Mouse (Mus musculus): ENCODE data around the gene Prkacb. TPM values are rescaled to one million over a fixed set of nuclear protein-coding genes. Genes with fewer than 3 reads are reported as not detected.
A peak's percentile ranks its signal among the peaks of the same experiment; 100 is the strongest.

The Prkacb gene
- polyA plus RNA-seq (2016; fragmentation: Nextera tagmentation; extraction: Ambion mirVana) = 54.7 and 57.3 TPM in 2 replicates

DNA sequence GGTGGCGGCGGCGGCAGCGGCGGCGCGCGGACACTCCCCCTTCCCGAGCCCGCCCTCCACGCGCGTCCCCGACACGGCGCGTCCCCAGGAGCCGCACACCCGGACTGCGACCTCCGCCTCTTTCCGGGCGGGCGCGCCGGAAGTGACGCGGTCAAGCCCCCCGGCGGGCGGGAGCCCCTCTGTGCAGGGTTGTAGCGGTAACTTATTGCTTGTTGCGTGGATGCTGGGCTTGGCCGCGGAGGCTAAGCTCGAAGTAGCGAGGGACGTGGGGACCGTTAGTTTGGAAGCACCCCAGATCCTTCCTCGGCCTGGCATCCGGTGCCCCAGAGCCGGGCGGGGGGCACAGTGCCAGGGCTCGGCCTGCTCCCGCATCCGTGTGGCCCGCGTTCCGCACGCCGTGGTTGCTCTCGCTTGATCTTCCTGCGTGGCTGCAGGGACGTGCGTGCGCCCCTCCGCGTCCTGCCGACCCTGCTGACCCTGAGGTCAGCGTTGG, at the start of gene Prkacb:
Prkacb (minus strand) TSS at position 90 of the 493 bp plus-strand sequence.
- Histone ChIP-seq H3K27me3 (ENCODE audit: poor library complexity, severe bottlenecking) (no peaks in the 10 kb centered on the region), H3K4me1 (peaks cover 20% of the 10 kb centered on the region), H3K4me3 (peak within 1 kb of the TSS; percentile 74), H3K27ac (peak within 1 kb of the TSS; percentile 96), H3K36me3 (replicated peaks) (peaks cover 4% of the 10 kb centered on the region), H3K9me3 (no peaks in the 10 kb centered on the region)
- DNase-seq (ENCODE audit: extremely low spot score, low spot score) = peak; percentile 84
- under 1% methylated on average over 59 of the region's 60 CpGs for WGBS

DNA sequence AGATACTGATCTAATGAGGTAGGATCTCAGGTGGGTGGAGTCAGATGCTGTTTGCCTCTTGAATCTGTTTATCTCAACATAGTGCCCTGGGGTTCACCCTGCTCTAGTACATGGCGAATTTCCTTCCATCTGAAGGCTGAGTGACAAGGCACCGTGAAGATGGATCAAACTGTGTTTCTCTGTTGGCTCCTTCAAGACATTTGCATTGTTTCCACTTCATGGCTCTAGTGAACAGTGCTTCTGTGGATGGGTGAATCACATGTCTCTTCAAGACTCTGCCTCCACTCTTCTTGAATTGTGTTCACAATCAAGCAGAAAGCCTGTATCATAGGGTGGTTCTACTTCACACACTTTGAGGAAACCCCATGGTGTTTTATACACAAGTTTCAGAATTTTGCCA, 47.5 kb upstream of the Prkacb start:
- H3K9me3 ChIP-seq = no peaks in the 10 kb centered on the region
- H3K27ac ChIP-seq = no peak overlapping the region
- H3K27me3 ChIP-seq (ENCODE audit: poor library complexity, severe bottlenecking) = no peaks in the 10 kb centered on the region
- 81% methylated on average over 2 of the region's 2 CpGs for WGBS
- H3K4me3 ChIP-seq = no peak overlapping the region
- H3K36me3 ChIP-seq (replicated peaks) = no peaks in the 10 kb centered on the region
- no peaks in the 10 kb centered on the region for H3K4me1 ChIP-seq
- no peak for DNase-seq (ENCODE audit: extremely low spot score, low spot score)

DNA sequence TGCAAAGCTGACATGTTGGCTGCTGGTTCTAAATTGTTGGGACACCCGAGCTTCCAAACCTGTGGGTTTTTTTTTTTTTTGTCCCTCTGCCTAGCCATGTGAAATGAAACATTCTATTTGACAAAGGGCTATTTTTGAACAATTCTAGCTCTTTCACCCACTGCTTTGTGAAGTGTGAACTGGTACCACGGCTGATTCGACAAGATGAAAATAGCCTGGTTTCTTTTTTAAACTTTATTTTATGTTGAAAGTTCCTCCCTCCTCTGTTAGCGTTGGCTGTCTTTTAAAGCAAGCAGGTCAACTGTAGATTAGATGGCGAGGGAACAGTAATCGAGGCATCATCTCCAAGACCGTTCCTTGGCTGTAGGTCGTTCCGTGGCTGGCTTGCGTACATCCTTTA, 44.6 kb upstream of the Prkacb start:
- H3K36me3 ChIP-seq (replicated peaks) = no peaks in the 10 kb centered on the region
- no peak overlapping the region for H3K4me3 ChIP-seq
- H3K9me3 ChIP-seq = no peaks in the 10 kb centered on the region
- 86% methylated on average over 10 of the region's 10 CpGs for WGBS
- peaks cover 5% of the 10 kb centered on the region for H3K4me1 ChIP-seq
- H3K27ac ChIP-seq = no peak overlapping the region
- peaks cover 4% of the 10 kb centered on the region; the same call in 1 of the 2 replicates for H3K27me3 ChIP-seq (ENCODE audit: poor library complexity, severe bottlenecking)
- no peak for DNase-seq (ENCODE audit: extremely low spot score, low spot score)

GRCm38 (mm10) chr3:146854473-146855087, 41.8 kb upstream of the Prkacb start:
- Histone ChIP-seq H3K27me3 (ENCODE audit: poor library complexity, severe bottlenecking) (peaks cover 4% of the 10 kb centered on the region; the same call in 1 of the 2 replicates), H3K4me3 (no peak overlapping the region), H3K9me3 (no peaks in the 10 kb centered on the region), H3K4me1 (peaks cover 14% of the 10 kb centered on the region), H3K36me3 (replicated peaks) (no peaks in the 10 kb centered on the region), H3K27ac (no peak overlapping the region)
- 87% methylated on average over 7 of the region's 7 CpGs for WGBS
- no peak for DNase-seq (ENCODE audit: extremely low spot score, low spot score)

DNA sequence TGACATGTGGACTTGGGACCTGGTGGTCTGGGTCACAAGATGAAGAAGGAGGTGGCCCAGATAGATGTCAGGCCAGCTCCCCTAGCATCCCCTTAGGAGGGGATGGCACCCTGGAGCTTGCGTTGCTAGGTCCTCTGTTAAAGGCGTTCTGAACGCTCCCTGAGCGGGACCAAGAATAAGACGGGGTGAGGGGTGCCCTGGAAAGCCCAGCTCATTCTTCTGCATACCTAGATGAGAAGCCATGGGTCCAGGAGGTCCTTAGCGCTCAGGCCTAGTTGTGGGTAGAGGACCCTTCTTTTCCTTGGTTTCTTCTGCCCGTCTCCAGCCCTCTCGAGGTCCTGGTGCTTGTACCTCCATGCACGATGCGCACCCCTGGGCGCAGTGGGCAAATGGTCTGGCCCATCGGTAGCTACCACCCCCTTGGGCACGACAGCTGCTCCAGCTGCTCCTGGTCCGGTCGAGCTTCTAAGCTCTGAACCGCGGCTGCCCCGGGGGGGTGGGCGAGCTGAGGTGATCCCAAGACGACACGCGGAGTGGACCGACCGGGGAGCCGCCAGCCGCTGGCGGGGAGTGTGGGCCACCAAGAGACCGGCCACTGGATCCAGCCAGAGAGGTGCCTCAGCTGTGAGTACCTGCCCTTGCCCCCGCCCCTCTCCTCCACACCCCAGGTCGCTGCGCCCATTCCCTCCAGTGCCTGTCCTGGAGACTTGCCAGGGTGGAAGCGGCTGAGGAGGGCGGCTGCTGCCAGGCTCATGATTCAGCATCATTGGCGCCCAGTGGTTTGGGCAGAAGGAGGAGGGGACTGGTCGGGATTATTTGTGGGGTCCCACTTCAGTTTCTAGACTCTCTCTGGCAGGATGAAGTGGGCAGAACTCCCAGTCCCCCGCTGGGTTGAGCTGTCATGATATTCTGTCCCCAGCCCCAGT, 39.4 kb upstream of the Prkacb start, which contains the start of gene Ttll7:
Ttll7 (plus strand) TSS at position 402 of the 926 bp plus-strand sequence.
- H3K4me3 ChIP-seq = peak within 1 kb of the TSS; percentile 75
- H3K9me3 ChIP-seq = no peaks in the 10 kb centered on the region
- H3K36me3 ChIP-seq (replicated peaks) = no peaks in the 10 kb centered on the region
- peaks cover 14% of the 10 kb centered on the region for H3K4me1 ChIP-seq
- H3K27ac ChIP-seq = peak within 1 kb of the TSS; percentile 92
- under 1% methylated on average over 36 of the region's 36 CpGs for WGBS
- peak; percentile 81 for DNase-seq (ENCODE audit: extremely low spot score, low spot score)
- H3K27me3 ChIP-seq (ENCODE audit: poor library complexity, severe bottlenecking) = peaks cover 4% of the 10 kb centered on the region; the same call in 1 of the 2 replicates

DNA sequence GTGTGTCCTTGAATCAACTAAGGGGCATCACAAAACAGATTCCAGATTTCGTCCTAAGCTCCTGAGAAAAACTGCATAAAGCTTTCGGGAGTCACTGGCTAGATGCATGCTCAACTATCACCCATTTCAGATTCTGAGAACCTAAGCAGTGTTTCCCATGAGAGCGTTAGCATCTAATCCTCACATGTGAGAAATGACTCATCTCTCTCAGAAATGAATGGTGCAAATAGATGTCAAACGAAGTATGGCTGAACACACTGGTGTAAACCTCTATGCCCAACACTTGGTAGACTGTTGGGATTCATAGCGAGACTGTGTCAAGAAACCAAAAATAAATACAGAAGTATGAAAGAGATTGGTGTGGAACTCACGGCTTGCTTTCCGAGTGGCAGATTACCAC, 36.6 kb upstream of the Prkacb start:
- Histone ChIP-seq H3K27ac (no peak overlapping the region), H3K9me3 (no peaks in the 10 kb centered on the region), H3K36me3 (replicated peaks) (no peaks in the 10 kb centered on the region), H3K4me3 (no peak overlapping the region), H3K27me3 (ENCODE audit: poor library complexity, severe bottlenecking) (peaks cover 4% of the 10 kb centered on the region; the same call in 1 of the 2 replicates), H3K4me1 (peaks cover 14% of the 10 kb centered on the region)
- WGBS = 92% methylated on average over 7 of the region's 7 CpGs
- no peak for DNase-seq (ENCODE audit: extremely low spot score, low spot score)

DNA sequence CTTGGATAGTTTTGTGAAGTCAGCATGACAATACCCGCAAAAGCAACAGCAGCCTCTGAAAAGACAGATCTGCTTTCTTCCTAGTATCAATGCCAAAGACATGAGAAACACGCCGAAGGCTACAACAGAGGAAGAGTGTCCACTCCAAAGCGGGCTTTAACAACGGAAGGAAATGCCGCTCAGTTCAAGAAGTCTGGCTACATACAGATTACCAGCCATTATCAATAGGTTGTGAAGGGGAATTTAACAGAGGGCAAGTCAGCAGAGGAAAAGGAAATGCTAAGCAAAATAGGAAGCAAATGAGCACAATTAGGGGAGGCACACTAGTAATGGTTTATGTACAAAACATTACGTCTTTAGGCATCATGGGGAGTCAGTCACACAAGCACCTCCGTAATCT, 35.3 kb upstream of the Prkacb start:
- Histone ChIP-seq H3K36me3 (replicated peaks) (no peaks in the 10 kb centered on the region), H3K4me3 (no peak overlapping the region), H3K9me3 (no peaks in the 10 kb centered on the region), H3K4me1 (peaks cover 18% of the 10 kb centered on the region), H3K27ac (no peak overlapping the region), H3K27me3 (ENCODE audit: poor library complexity, severe bottlenecking) (no peaks in the 10 kb centered on the region; the same call in 1 of the 2 replicates)
- no peak for DNase-seq (ENCODE audit: extremely low spot score, low spot score)
- WGBS = 91% methylated on average over 8 of the region's 8 CpGs

- Histone ChIP-seq H3K4me3 (no peak overlapping the region), H3K36me3 (replicated peaks) (no peaks in the 10 kb centered on the region), H3K4me1 (peaks cover 4% of the 10 kb centered on the region), H3K27me3 (ENCODE audit: poor library complexity, severe bottlenecking) (no peaks in the 10 kb centered on the region), H3K9me3 (no peaks in the 10 kb centered on the region), H3K27ac (no peak overlapping the region)
- no peak for DNase-seq (ENCODE audit: extremely low spot score, low spot score)
- 89% methylated on average over 5 of the region's 5 CpGs for WGBS
Measured at GRCm38 (mm10) chr3:146846237-146846636, 33.4 kb upstream of the Prkacb start.

GRCm38 (mm10) chr3:146843470-146843869, 30.7 kb upstream of the Prkacb start:
- WGBS = 67% methylated on average over 6 of the region's 6 CpGs
- DNase-seq (ENCODE audit: extremely low spot score, low spot score) = no peak
- Histone ChIP-seq H3K4me3 (no peak overlapping the region), H3K27ac (no peak overlapping the region), H3K9me3 (no peaks in the 10 kb centered on the region), H3K27me3 (ENCODE audit: poor library complexity, severe bottlenecking) (no peaks in the 10 kb centered on the region), H3K36me3 (replicated peaks) (no peaks in the 10 kb centered on the region), H3K4me1 (peaks cover 4% of the 10 kb centered on the region)

- Histone ChIP-seq H3K4me1 (peaks cover 4% of the 10 kb centered on the region), H3K4me3 (no peak overlapping the region), H3K27ac (no peak overlapping the region), H3K27me3 (ENCODE audit: poor library complexity, severe bottlenecking) (no peaks in the 10 kb centered on the region), H3K9me3 (no peaks in the 10 kb centered on the region), H3K36me3 (replicated peaks) (no peaks in the 10 kb centered on the region)
- 72% methylated on average over 3 of the region's 3 CpGs for WGBS
- no peak for DNase-seq (ENCODE audit: extremely low spot score, low spot score)
Measured at GRCm38 (mm10) chr3:146842766-146843165, 30.0 kb upstream of the Prkacb start.

- DNase-seq (ENCODE audit: extremely low spot score, low spot score) = no peak
Measured at GRCm38 (mm10) chr3:146820718-146821117, 7.9 kb upstream of the Prkacb start.

DNA sequence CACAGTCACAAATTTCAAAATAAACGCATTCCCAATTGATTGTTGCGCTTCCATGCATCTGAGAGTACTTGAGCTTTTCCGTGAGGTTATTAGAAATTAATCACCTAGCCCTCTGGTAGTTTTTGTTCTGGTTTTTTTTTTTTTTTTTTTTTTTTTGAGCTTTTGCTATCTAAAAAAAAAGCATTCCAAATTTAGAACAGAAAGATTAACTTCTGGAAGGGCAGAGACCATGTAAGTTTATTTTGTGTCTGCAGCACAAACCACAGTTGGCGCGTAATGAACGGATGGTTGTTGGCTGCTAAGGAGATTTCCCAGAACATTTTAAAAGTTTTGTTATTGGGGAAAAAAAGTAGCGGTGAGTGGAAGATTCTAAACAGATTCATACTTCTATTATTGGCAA, 834 bp upstream of the Prkacb start:
- 67% methylated on average over 7 of the region's 7 CpGs for WGBS

More at GRCm38 (mm10) chr3:146820718-146821117, 7.9 kb upstream of the Prkacb start:
- 95% methylated on average over 4 of the region's 4 CpGs for WGBS
- Histone ChIP-seq H3K27me3 (ENCODE audit: poor library complexity, severe bottlenecking) (no peaks in the 10 kb centered on the region), H3K9me3 (no peaks in the 10 kb centered on the region), H3K4me1 (no peaks in the 10 kb centered on the region), H3K36me3 (replicated peaks) (no peaks in the 10 kb centered on the region), H3K27ac (no peak overlapping the region), H3K4me3 (no peak overlapping the region)

More for the DNA sequence above, 834 bp upstream of the Prkacb start:
- no peaks in the 10 kb centered on the region for H3K9me3 ChIP-seq
- H3K4me1 ChIP-seq = peaks cover 20% of the 10 kb centered on the region
- H3K27ac ChIP-seq = peak overlapping the region; percentile 96
- H3K36me3 ChIP-seq (replicated peaks) = peaks cover 4% of the 10 kb centered on the region
- H3K4me3 ChIP-seq = peak overlapping the region; percentile 74
- no peak for DNase-seq (ENCODE audit: extremely low spot score, low spot score)
- no peaks in the 10 kb centered on the region for H3K27me3 ChIP-seq (ENCODE audit: poor library complexity, severe bottlenecking)
